Mouse (Mus musculus) kidney, embryonic 14.5 days (tissue): ENCODE measurements around the gene Sart1. TPM values are rescaled to one million over a fixed set of nuclear protein-coding genes. Genes with fewer than 3 reads are reported as not detected.

ENCODE experiments used
- ATAC-seq: fragments of 200-750 bp; cut with Nextera tagmentation; 2 replicates; pipeline ENCODE4 v1.8.0; 2017; ENCODE audit warnings: moderate number of reproducible peaks, mild to moderate bottlenecking, moderate TSS enrichment, moderate library complexity; ENCODE audit not compliant: low FRiP score, low TSS enrichment
- H3K27ac ChIP-seq: fragments of 300-500 bp; sonication (generic); 2 replicates; pipeline ENCODE4 v1.5.1; 2014; ENCODE audit warnings: low read depth, mild to moderate bottlenecking, low read length, moderate library complexity, mixed read lengths
- H3K27me3 ChIP-seq: fragments of 300-500 bp; sonication (generic); 2 replicates; pipeline ENCODE4 v1.6.1; 2014; ENCODE audit warnings: mild to moderate bottlenecking, low read length; ENCODE audit not compliant: control insufficient read depth, insufficient read depth
- H3K36me3 ChIP-seq: fragments of 300-500 bp; sonication (generic); 2 replicates; pipeline ENCODE4 v1.6.1; 2014; ENCODE audit warnings: low read length, mixed read lengths; ENCODE audit not compliant: control insufficient read depth, insufficient read depth
- H3K4me1 ChIP-seq: fragments of 300-500 bp; sonication (generic); 2 replicates; pipeline ENCODE4 v1.6.1; 2014; ENCODE audit warnings: low read length, mixed read lengths; ENCODE audit not compliant: control insufficient read depth, insufficient read depth
- H3K4me2 ChIP-seq: fragments of 300-500 bp; sonication (generic); replicated peaks from 2 replicates; pipeline ENCODE4 v1.6.1; 2014; ENCODE audit warnings: low read depth, mild to moderate bottlenecking, low read length
- H3K4me3 ChIP-seq: fragments of 300-500 bp; sonication (generic); 2 replicates; pipeline ENCODE4 v1.5.1; 2014; ENCODE audit warnings: mild to moderate bottlenecking, low read length
- H3K9ac ChIP-seq: fragments of 300-500 bp; sonication (generic); 2 replicates; pipeline ENCODE4 v1.6.1; 2014; ENCODE audit warnings: low read depth, mild to moderate bottlenecking, low read length, moderate library complexity
- H3K9me3 ChIP-seq: fragments of 300-500 bp; sonication (generic); 2 replicates; pipeline ENCODE4 v1.6.1; 2016; ENCODE audit warnings: low read length; ENCODE audit not compliant: control insufficient read depth
- WGBS: fragments of 180-500 bp; shearing (Covaris S2); extraction: QIAGEN DNeasy Blood & Tissue Kit; methylation state at CpG from one replicate; pipeline ENCODE4 v1.1.7; 2014; 5-methylcytosine and 5-hydroxymethylcytosine counted together
- polyA plus RNA-seq: library from polyadenylated mRNA; unstranded; fragments of >200 nt; fragmentation: Nextera tagmentation; extraction: Ambion mirVana; gene quantifications from 2 replicates; pipeline ENCODE4 v1.2.1, GENCODE M21; 2014

Sart1 gene
- polyA plus RNA-seq, 1 experiment from 2014 or later = 74.2 TPM

- Histone ChIP-seq H3K27ac (no peak overlapping the region), H3K27me3 (no peaks in the 10 kb centered on the region), H3K4me2 (no peak overlapping the region), H3K36me3 (peaks cover 25% of the 10 kb centered on the region), H3K4me1 (peaks cover 13% of the 10 kb centered on the region), H3K9me3 (no peaks in the 10 kb centered on the region), H3K4me3 (no peak overlapping the region), H3K9ac (no peak overlapping the region)
- 93% methylated on average over 6 of the region's 6 CpGs for WGBS
- no peak for ATAC-seq
Measured at GRCm38 (mm10) chr19:5420579-5420978, 32.1 kb upstream of the Sart1 start.

GRCm38 (mm10) chr19:5419630-5420029 lies 31.1 kb upstream of the Sart1 start:
- Histone ChIP-seq H3K27ac (no peak overlapping the region), H3K27me3 (no peaks in the 10 kb centered on the region), H3K4me1 (peaks cover 13% of the 10 kb centered on the region), H3K9ac (no peak overlapping the region), H3K36me3 (peaks cover 25% of the 10 kb centered on the region), H3K9me3 (no peaks in the 10 kb centered on the region), H3K4me2 (no peak overlapping the region), H3K4me3 (no peak overlapping the region)
- 90% methylated on average over 9 of the region's 9 CpGs for WGBS
- no peak for ATAC-seq

GRCm38 (mm10) chr19:5418750-5419466 lies 30.4 kb upstream of the Sart1 start:
- no peak for ATAC-seq
- Histone ChIP-seq H3K4me1 (peaks cover 12% of the 10 kb centered on the region), H3K27me3 (no peaks in the 10 kb centered on the region), H3K4me2 (no peak overlapping the region), H3K27ac (no peak overlapping the region), H3K4me3 (no peak overlapping the region), H3K9ac (no peak overlapping the region), H3K9me3 (no peaks in the 10 kb centered on the region), H3K36me3 (peaks cover 25% of the 10 kb centered on the region)
- 95% methylated on average over 8 of the region's 8 CpGs for WGBS

GRCm38 (mm10) chr19:5414534-5414957 lies 26.0 kb upstream of the Sart1 start:
- 50% methylated on average over 2 of the region's 2 CpGs for WGBS
- H3K4me3 ChIP-seq = no peak overlapping the region
- H3K9me3 ChIP-seq = no peaks in the 10 kb centered on the region
- no peak overlapping the region for H3K27ac ChIP-seq
- no peaks in the 10 kb centered on the region for H3K27me3 ChIP-seq
- H3K4me1 ChIP-seq = no peaks in the 10 kb centered on the region
- no peak for ATAC-seq
- no peak overlapping the region for H3K4me2 ChIP-seq
- H3K9ac ChIP-seq = no peak overlapping the region
- no peaks in the 10 kb centered on the region for H3K36me3 ChIP-seq

- H3K4me1 ChIP-seq = no peaks in the 10 kb centered on the region
- no peak overlapping the region for H3K27ac ChIP-seq
- no peak overlapping the region for H3K4me2 ChIP-seq
- H3K4me3 ChIP-seq = no peak overlapping the region
- H3K9me3 ChIP-seq = no peaks in the 10 kb centered on the region
- no peaks in the 10 kb centered on the region for H3K27me3 ChIP-seq
- WGBS = 81% methylated on average over 4 of the region's 4 CpGs
- H3K9ac ChIP-seq = no peak overlapping the region
- ATAC-seq = no peak
- 0 out of 2 replicates have a peak, but pooled peaks cover 2% of the 10 kb centered on the region for H3K36me3 ChIP-seq
Measured at GRCm38 (mm10) chr19:5413840-5414239, 25.3 kb upstream of the Sart1 start.

- no peak overlapping the region for H3K4me2 ChIP-seq
- H3K9me3 ChIP-seq = no peaks in the 10 kb centered on the region
- no peak overlapping the region for H3K9ac ChIP-seq
- 65% methylated on average over 5 of the region's 5 CpGs for WGBS
- H3K4me1 ChIP-seq = 0 out of 2 replicates have a peak, but pooled peaks cover 3% of the 10 kb centered on the region
- 0 out of 2 replicates have a peak, but pooled peaks cover 4% of the 10 kb centered on the region for H3K36me3 ChIP-seq
- no peaks in the 10 kb centered on the region for H3K27me3 ChIP-seq
- no peak for ATAC-seq
- no peak overlapping the region for H3K4me3 ChIP-seq
- no peak overlapping the region for H3K27ac ChIP-seq
Measured at GRCm38 (mm10) chr19:5411961-5412360, 23.5 kb upstream of the Sart1 start.

- H3K4me3 ChIP-seq = no peak overlapping the region
- WGBS = 85% methylated on average over 5 of the region's 5 CpGs
- H3K9ac ChIP-seq = no peak overlapping the region
- no peak for ATAC-seq
- H3K36me3 ChIP-seq = 0 out of 2 replicates have a peak, but pooled peaks cover 4% of the 10 kb centered on the region
- no peak overlapping the region for H3K4me2 ChIP-seq
- H3K9me3 ChIP-seq = no peaks in the 10 kb centered on the region
- no peaks in the 10 kb centered on the region for H3K27me3 ChIP-seq
- H3K4me1 ChIP-seq = 0 out of 2 replicates have a peak, but pooled peaks cover 3% of the 10 kb centered on the region
- H3K27ac ChIP-seq = no peak overlapping the region
Measured at GRCm38 (mm10) chr19:5410641-5411040, 22.1 kb upstream of the Sart1 start.

GRCm38 (mm10) chr19:5409068-5409467 lies 20.6 kb upstream of the Sart1 start:
- Histone ChIP-seq H3K4me3 (no peak overlapping the region), H3K9ac (no peak overlapping the region), H3K4me1 (0 out of 2 replicates have a peak, but pooled peaks cover 3% of the 10 kb centered on the region), H3K4me2 (no peak overlapping the region), H3K27me3 (no peaks in the 10 kb centered on the region), H3K9me3 (no peaks in the 10 kb centered on the region), H3K36me3 (0 out of 2 replicates have a peak, but pooled peaks cover 4% of the 10 kb centered on the region), H3K27ac (no peak overlapping the region)
- 74% methylated on average over 5 of the region's 5 CpGs for WGBS
- ATAC-seq = no peak
